Mouse (Mus musculus) spleen, postnatal 10 days (tissue): ENCODE data around the gene Tm4sf4.

Source experiments
- DNase-seq, 2 experiments: peaks; one replicate each; pipeline ENCODE4 v3.0.0; 2021 to 2022; ENCODE audit warnings: low spot score in 2 of 2

Gene Tm4sf4

GRCm38 (mm10) chr3:57474421-57474820, 49.3 kb downstream of the Tm4sf4 start:
- DNase-seq = no peak

DNA sequence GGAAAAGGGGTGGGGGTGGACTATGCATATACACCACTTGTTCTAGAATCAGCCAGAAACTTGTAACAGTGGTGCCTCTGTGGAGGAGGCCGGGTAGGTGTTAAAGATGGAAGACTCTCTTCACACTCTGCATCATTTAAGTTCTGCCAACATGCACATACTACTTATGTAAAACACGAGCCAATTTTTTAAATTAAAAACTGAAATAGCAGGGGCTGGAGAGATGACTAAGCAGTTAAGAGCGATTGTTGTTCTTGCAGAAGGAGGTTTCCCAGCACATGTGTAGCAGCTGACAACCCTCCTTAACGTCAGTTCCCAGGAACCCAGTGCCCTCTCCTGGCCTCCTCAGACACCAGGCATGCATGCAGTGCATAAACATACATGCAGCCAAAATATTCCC, 55.5 kb downstream of the Tm4sf4 start:
- DNase-seq = no peak

GRCm38 (mm10) chr3:57481981-57482380, 56.9 kb downstream of the Tm4sf4 start:
- DNase-seq = no peak

GRCm38 (mm10) chr3:57486068-57486467, 61.0 kb downstream of the Tm4sf4 start:
- DNase-seq = no peak

DNA sequence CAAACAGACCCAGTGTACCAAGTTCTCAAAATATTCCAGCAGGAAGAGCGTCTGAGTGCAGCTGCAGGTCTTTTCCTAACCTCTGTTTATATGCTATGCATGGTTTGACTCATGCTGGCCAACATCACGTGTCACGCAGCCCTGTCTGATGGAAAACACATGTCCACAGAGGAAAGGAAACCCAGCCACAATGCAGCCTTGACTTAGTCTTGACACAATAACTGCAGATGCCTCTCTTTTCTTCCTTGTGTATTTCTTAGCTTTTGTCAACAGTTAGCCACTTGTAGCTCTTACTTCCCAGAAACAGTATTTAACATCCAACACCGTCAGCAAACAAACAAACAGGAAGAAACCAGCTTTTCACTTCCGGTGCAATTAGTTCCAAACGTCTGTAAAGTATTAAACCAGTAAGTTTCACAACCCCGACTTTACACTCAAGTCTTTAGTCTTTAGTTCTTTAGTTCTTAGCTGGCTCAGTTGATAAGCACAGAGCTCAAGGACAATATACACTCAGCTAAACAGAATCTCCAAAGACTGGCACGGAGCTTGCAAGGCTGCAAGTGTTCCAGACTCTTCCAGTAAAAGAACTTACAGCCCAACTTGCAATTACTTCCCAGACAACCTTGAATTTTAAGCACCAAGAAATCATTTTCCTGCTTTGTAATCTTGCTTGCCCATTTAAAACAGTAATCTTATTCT, 62.5 kb downstream of the Tm4sf4 start:
- no peak for DNase-seq
